Mouse (Mus musculus) heart, postnatal 0 days (tissue): ENCODE measurements around the gene Slc8b1.

Experiments used
- CTCF ChIP-seq: IDR thresholded peaks from 2 replicates; pipeline ENCODE4 v1.5.1; 2016; ENCODE audit warnings: antibody characterized with exemption, control low read depth, low read depth
- EP300 ChIP-seq: IDR thresholded peaks from 2 replicates; pipeline ENCODE4 v1.6.1; 2016; ENCODE audit warnings: antibody characterized with exemption, low read depth

DNA sequence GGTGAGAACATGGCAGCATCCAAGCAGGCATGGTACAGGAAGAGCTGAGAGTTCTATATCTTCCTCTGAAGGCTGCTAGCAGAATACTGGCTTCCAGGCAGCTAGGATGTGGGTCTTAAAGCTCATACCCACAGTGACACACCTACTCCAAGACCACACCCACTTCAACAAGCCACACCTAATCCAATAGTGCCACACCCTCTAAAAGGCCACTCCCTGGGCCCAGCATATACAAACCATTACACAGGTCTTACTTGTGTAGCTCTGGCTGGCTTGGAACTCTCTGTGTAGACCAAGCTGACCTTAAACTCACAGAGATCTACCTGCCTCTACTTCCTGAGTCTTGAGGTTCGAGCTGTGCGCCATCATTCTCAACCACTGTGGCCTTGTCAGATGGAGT, 13.8 kb downstream of the Slc8b1 start:
- TF ChIP-seq CTCF, result no peak
- no peak for TF ChIP-seq EP300
